Mouse (Mus musculus) stomach, embryonic 14.5 days (tissue): Measurements from ENCODE around the gene Ly6g5c. TPM values are rescaled to one million over a fixed set of nuclear protein-coding genes. Genes with fewer than 3 reads are reported as not detected.
A peak's percentile ranks its signal among the peaks of the same experiment; 100 is the strongest.

Experiments
- ATAC-seq: fragments of 200-750 bp; cut with Nextera tagmentation; 2 replicates; pipeline ENCODE4 v1.8.0; 2017; ENCODE audit warnings: low read depth, moderate TSS enrichment; ENCODE audit not compliant: insufficient number of reproducible peaks, insufficient read depth, low FRiP score
- H3K27ac ChIP-seq: fragments of 300-500 bp; sonication (generic); 2 replicates; pipeline ENCODE4 v1.5.1; 2014; ENCODE audit warnings: mild to moderate bottlenecking, low read length, moderate library complexity, mixed read lengths
- H3K27me3 ChIP-seq: fragments of 300-500 bp; sonication (generic); 2 replicates; pipeline ENCODE4 v1.6.1; 2014; ENCODE audit warnings: low read length, control low read depth, mixed read lengths; ENCODE audit not compliant: control insufficient read depth, insufficient read depth
- H3K36me3 ChIP-seq: fragments of 300-500 bp; sonication (generic); 2 replicates; pipeline ENCODE4 v1.6.1; 2014; ENCODE audit warnings: mild to moderate bottlenecking, control low read depth, low read length, moderate library complexity, mixed read lengths; ENCODE audit not compliant: control insufficient read depth, insufficient read depth
- H3K4me1 ChIP-seq: fragments of 300-500 bp; sonication (generic); 2 replicates; pipeline ENCODE4 v1.6.1; 2014; ENCODE audit warnings: low read length, control low read depth, mixed read lengths; ENCODE audit not compliant: control insufficient read depth, insufficient read depth
- H3K4me2 ChIP-seq: fragments of 300-500 bp; sonication (generic); replicated peaks from 2 replicates; pipeline ENCODE4 v1.6.1; 2014; ENCODE audit warnings: low read depth, low read length, control low read depth
- H3K4me3 ChIP-seq: fragments of 300-500 bp; sonication (generic); 2 replicates; pipeline ENCODE4 v1.5.1; 2014; ENCODE audit warnings: low read depth, low read length, control low read depth
- H3K9ac ChIP-seq: fragments of 300-500 bp; sonication (generic); replicated peaks from 2 replicates; pipeline ENCODE4 v1.6.1; 2014; ENCODE audit warnings: low read depth, mild to moderate bottlenecking, control low read depth, low read length, moderate library complexity, mixed read lengths
- H3K9me3 ChIP-seq: fragments of 300-500 bp; sonication (generic); 2 replicates; pipeline ENCODE4 v1.6.1; 2016; ENCODE audit warnings: low read depth, low read length, control low read depth; ENCODE audit not compliant: control insufficient read depth
- WGBS: fragments of 180-500 bp; shearing (Covaris S2); extraction: QIAGEN DNeasy Blood & Tissue Kit; methylation state at CpG from one replicate; pipeline ENCODE4 v1.1.7; 2014; 5-methylcytosine and 5-hydroxymethylcytosine counted together
- polyA plus RNA-seq: library from polyadenylated mRNA; unstranded; fragments of >200 nt; fragmentation: Nextera tagmentation; extraction: Ambion mirVana; gene quantifications from 2 replicates; pipeline ENCODE4 v1.2.1, GENCODE M21; 2014

Ly6g5c gene
- polyA plus RNA-seq, 1 experiment from 2014 or later = not detected

DNA sequence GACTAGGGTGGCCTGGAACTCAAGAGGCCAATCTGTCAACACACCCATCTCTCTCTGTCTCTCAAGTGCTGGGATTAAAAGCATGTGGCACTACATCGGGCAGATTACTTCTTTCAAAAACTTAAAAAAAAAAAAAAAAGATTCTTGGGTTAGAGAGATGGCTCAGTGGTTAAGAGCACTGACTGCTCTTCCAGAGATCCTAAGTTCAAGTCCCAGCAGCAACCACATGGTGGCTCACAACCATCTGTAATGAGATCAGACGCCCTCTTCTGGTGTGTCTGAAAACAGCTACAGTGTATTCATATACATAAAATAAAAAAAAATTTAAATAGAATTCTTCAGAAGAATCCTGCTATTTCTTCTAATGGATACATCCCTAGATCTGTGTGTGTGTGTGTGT, 19.9 kb upstream of the Ly6g5c start:
- H3K4me1 ChIP-seq = peaks cover 10% of the 10 kb centered on the region
- H3K4me3 ChIP-seq = no peak overlapping the region
- ATAC-seq = no peak
- H3K9ac ChIP-seq = no peak overlapping the region
- H3K36me3 ChIP-seq = peaks cover 16% of the 10 kb centered on the region
- no peaks in the 10 kb centered on the region for H3K27me3 ChIP-seq
- no peak overlapping the region for H3K4me2 ChIP-seq
- WGBS = 43% methylated on average over 2 of the region's 2 CpGs
- H3K27ac ChIP-seq = no peak overlapping the region
- H3K9me3 ChIP-seq = no peaks in the 10 kb centered on the region

DNA sequence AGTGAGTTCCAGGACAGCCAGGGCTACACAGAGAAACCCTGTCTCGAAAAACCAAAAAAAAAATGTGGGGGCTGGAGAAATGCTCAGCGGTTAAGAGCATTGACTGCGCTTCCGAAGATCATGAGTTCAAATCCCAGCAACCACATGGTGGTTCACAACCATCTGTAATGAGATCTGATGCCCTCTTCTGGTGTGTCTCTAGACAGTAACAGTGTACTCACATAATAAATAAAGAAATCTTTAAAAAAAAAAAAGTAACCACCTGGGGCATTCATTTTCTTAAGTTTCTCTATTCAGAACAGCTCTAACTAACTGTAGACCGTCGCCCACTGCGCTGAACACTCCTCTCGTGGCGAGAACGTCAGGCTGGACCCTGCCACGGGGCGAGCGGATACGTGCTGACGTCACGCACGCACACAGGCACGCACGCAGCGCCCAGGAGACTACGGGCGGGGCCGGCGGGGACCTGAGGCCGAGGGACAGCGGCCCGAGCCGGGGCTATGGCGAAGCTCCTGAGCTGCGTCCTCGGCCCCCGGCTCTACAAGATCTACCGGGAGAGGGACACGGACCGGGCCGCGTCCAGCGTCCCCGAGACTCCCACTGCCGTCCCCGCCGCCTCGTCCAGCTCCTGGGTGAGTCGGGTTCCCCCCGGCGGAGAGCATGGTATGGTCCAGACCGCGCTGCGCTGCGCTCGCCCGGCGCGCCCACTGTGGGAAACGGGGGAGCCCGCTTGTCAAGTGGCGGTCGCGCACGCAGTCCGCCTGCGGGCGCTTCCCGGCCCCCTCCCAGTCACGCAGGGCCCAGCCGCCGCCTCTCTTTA, 19.0 kb upstream of the Ly6g5c start, which contains the start of gene Abhd16a:
TSS of gene Abhd16a (plus strand) at position 439 of the 820 bp plus-strand sequence.
- 3% methylated on average over 67 of the region's 67 CpGs for WGBS
- peaks cover 21% of the 10 kb centered on the region for H3K36me3 ChIP-seq
- peak; percentile 96 for ATAC-seq
- H3K4me1 ChIP-seq = peaks cover 10% of the 10 kb centered on the region
- no peaks in the 10 kb centered on the region for H3K27me3 ChIP-seq
- H3K27ac ChIP-seq = peak within 1 kb of the TSS; percentile 92
- peak within 1 kb of the TSS; percentile 54 for H3K4me3 ChIP-seq
- peak within 1 kb of the TSS; percentile 77 for H3K9ac ChIP-seq
- no peaks in the 10 kb centered on the region for H3K9me3 ChIP-seq
- H3K4me2 ChIP-seq = peak within 1 kb of the TSS; percentile 52

DNA sequence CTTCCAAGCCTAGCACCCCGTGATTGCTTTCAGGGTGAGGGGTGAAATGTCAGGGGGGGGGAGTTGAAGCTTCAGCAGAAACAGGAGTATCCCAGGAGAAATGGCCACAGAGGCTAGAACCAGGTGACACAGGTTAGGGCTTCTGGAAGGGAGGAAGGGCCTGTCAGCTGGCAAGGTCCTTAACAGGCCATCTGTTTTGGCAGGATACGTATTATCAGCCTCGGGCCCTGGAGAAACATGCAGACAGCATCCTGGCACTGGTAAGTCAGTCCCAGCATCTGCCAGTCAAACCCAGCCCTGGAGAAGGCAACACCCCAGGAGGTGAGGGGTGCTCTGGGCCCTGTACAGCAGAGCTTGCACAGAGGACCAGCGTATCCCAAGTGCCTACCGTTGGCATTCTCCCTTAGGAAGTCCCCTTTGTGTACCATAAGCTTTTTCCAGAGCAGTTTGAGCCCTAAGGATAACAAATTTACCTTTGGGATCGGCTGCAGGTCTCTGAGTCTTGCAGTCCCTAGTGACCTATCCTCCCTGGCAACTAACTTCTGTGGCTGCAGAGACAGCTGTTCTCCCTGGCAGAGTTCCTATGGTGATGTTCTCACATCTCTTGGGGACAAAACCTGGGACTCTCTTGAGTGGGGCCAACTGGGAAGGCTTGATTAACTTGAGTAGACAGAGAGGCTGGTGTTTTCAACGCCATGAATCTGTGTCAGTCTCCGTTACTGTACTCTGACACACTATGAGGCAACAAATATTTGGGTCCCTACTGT, 17.7 kb upstream of the Ly6g5c start:
- peak overlapping the region; percentile 52 for H3K4me2 ChIP-seq
- H3K27ac ChIP-seq = peak overlapping the region; percentile 92; the same call in 1 of the 2 replicates
- ATAC-seq = no peak
- H3K9ac ChIP-seq = peak overlapping the region; percentile 77; the same call in 1 of the 2 replicates
- no peaks in the 10 kb centered on the region for H3K9me3 ChIP-seq
- no peaks in the 10 kb centered on the region for H3K27me3 ChIP-seq
- 61% methylated on average over 8 of the region's 8 CpGs for WGBS
- peaks cover 31% of the 10 kb centered on the region for H3K36me3 ChIP-seq
- H3K4me1 ChIP-seq = peaks cover 10% of the 10 kb centered on the region
- peak overlapping the region; percentile 54 for H3K4me3 ChIP-seq

DNA sequence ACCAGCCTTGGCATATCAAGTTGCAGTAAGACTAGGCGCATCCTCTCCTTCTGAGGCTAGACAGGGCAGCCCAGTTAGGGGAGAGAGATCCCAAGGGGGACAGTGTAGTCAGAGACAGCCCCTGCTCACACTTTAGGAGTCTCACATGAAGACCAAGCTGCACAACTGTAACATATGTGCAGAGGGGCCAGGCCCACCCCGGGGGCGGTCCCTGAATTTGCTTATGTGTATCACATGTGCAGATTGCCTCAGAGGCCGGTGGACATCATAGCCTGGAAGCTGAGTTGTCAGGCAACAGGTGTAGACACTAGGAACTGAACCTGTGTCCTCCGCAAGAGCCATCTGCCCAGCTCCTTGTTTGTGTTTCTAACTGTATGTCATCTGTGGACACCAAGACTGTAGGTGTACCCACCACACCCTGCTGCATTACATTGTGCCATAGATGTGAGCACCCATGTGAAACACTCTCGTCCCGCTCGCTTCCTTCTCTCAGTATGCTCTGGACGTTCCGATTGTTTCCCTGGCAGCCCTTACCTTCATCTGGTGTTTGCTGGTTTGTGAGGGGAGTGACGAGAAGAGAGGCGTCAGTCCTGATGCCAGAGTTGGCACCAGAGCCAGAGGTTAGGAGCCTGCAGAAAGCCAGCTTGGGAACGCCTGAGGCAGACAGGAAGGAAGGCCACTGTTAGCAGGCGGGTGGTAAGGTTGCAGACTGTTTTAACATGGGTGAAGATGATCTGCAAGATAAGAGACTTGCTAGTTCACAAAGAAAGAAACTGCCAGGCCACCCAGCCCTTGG, 15.5 kb upstream of the Ly6g5c start:
- Histone ChIP-seq H3K27me3 (no peaks in the 10 kb centered on the region), H3K36me3 (peaks cover 46% of the 10 kb centered on the region), H3K4me1 (peaks cover 10% of the 10 kb centered on the region), H3K9me3 (no peaks in the 10 kb centered on the region), H3K4me2 (no peak overlapping the region), H3K27ac (no peak overlapping the region), H3K9ac (no peak overlapping the region), H3K4me3 (no peak overlapping the region)
- no peak for ATAC-seq
- WGBS = 88% methylated on average over 14 of the region's 14 CpGs

DNA sequence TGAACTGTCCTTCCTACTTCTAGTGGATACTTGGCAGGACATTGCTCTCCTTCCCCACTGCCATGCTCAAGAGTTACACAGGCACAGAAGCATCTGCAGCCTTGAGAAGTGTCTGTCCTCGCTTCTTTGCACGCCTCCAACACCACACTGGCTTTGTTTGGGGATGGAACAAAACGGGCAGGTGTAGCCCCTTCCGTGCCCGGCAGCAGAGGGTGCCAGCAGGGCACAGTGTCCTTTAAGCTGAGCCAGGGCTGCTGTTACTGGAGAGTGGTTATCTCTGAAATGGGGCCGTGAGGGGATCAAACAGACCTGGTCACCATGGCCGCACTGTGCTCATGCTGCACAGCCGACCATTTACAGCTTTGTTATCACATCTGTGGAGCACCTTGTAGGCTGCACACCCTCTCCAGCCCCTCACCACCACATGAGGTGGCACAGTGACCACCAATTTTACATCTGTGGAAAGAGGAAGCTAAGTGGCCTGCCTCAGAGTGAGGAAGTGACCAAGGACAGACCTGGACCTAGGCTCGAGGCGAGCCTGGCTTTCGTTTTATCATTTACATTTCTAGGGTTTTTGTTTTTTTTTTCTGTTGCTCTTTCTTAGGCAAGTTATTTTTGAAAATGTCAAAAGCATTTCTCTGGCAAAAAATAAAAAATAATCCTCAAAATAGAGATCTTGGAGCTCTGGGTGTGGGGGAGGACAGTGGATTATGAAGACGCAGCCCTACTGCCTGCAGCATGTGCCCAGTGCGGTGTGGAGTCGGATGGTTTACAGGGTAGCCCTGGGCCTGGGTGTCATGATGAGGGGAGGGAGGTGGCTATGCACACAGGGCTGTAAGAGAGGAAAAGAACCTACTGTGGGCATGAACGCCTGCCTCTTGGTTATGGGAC, 13.4 kb upstream of the Ly6g5c start:
- peaks cover 10% of the 10 kb centered on the region for H3K4me1 ChIP-seq
- no peaks in the 10 kb centered on the region for H3K27me3 ChIP-seq
- no peak overlapping the region for H3K27ac ChIP-seq
- 89% methylated on average over 15 of the region's 15 CpGs for WGBS
- ATAC-seq = no peak
- no peak overlapping the region for H3K4me3 ChIP-seq
- H3K9me3 ChIP-seq = no peaks in the 10 kb centered on the region
- no peak overlapping the region for H3K4me2 ChIP-seq
- no peak overlapping the region for H3K9ac ChIP-seq
- peaks cover 62% of the 10 kb centered on the region for H3K36me3 ChIP-seq

DNA sequence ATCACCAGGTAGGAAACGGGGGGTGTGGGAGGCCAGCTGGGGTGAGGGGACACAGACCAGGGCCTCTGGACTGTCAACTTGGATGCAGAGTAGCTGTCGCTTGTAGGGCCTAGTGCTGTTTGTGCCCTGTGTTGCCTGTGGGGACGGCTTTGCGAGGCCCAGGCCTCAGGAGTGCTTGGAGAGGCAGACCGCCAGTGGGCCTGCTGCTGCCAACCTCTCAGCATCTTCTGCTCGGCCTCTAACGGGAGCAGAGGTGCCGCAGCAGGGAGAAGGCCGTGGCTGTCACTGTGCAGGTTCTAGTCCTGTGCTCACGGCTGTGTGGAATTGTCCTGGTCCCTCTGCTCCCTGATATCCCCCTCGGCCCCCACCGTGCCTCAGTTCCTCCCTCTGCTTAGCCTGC, 11.5 kb upstream of the Ly6g5c start:
- Histone ChIP-seq H3K27me3 (no peaks in the 10 kb centered on the region), H3K9me3 (no peaks in the 10 kb centered on the region), H3K27ac (no peak overlapping the region), H3K36me3 (peaks cover 75% of the 10 kb centered on the region), H3K4me1 (no peaks in the 10 kb centered on the region), H3K4me3 (no peak overlapping the region), H3K4me2 (no peak overlapping the region), H3K9ac (no peak overlapping the region)
- 85% methylated on average over 12 of the region's 12 CpGs for WGBS
- no peak for ATAC-seq

DNA sequence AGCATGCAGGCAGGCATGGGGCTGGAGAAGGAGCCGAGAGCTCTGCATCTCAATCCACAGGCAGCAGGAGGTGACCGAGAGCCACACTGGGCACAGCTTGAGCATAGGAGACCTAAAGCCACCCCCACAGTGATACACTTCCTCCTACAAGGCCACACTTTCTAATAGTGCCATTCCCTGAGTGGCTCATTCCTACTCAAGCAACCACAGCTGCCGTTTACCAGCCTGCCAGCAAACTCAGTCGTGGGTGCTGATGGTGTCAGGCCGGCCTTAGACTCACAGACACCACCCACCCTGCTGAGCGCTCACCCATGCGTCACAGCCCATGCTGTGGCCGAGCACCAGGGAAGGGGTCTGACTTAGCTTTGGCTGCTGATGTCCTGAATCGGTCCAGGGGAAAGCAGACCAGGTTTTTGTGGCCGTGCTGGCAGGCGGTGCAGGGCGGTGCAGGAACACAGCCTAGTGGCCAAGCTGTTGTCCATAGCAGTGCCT, 10.9 kb upstream of the Ly6g5c start:
- no peaks in the 10 kb centered on the region for H3K4me1 ChIP-seq
- no peak overlapping the region for H3K27ac ChIP-seq
- no peak overlapping the region for H3K9ac ChIP-seq
- H3K9me3 ChIP-seq = no peaks in the 10 kb centered on the region
- no peak overlapping the region for H3K4me3 ChIP-seq
- no peaks in the 10 kb centered on the region for H3K27me3 ChIP-seq
- H3K36me3 ChIP-seq = peaks cover 78% of the 10 kb centered on the region
- WGBS = 89% methylated on average over 11 of the region's 12 CpGs
- no peak overlapping the region for H3K4me2 ChIP-seq
- no peak for ATAC-seq
